Mouse (Mus musculus) thymus, adult 2 months (tissue): Measurements from ENCODE around the gene Sypl2.

Experiments
- CTCF ChIP-seq: fragments of 200-500 bp; IDR thresholded peaks from 2 replicates; pipeline ENCODE4 v1.5.1; 2012; ENCODE audit warnings: mild to moderate bottlenecking, control low read depth, low read length, moderate library complexity, borderline replicate concordance; ENCODE audit not compliant: control insufficient read depth, poor library complexity, insufficient read depth; ENCODE audit errors: extremely low read depth
- POLR2A ChIP-seq: fragments of 200-500 bp; IDR thresholded peaks from 2 replicates; pipeline ENCODE4 v1.6.1; 2012; ENCODE audit warnings: mild to moderate bottlenecking, low read length, control low read depth, moderate library complexity; ENCODE audit not compliant: control insufficient read depth, poor library complexity, insufficient read depth; ENCODE audit errors: extremely low read depth

- TF ChIP-seq POLR2A, result no peak
- no peak for TF ChIP-seq CTCF
Measured at GRCm38 (mm10) chr3:108199231-108199630, 27.2 kb downstream of the Sypl2 start.
